Mouse (Mus musculus): Measurements from ENCODE around the gene Olfr122. TPM values are rescaled to one million over a fixed set of nuclear protein-coding genes. Genes with fewer than 3 reads are reported as not detected.

The Olfr122 gene
- total RNA-seq (2021) = not detected
- long read RNA-seq, experiment 1 = 0 reads
- long read RNA-seq, experiment 2 = 0 reads

DNA sequence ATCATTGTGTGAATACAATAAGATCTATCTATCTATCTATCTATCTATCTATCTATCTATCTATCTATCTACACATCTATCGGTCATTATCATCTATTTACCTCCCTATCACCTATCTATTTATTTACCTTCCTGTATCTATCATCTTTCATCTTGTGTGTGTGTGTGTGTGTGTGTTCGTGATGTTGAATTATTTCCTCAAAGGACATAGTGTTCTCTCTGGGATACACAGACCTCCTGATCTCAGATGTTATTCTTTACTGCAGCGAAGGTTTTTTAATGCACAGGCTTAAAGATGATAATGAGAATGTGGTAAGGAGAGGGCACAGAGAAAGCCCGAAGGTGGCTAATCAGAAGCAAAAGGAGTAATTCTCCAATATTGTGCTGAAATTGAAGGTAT lies at the start of gene Olfr122:
Gene Olfr122, plus strand, starts transcription at position 301 of the 400 bp plus-strand sequence.
- no peak for DNase-seq

GRCm38 (mm10) chr17:37721508-37721907 lies 46.9 kb upstream of the Olfr122 start, which contains the start of gene Olfr120:
Gene Olfr120, plus strand, starts transcription at chr17:37721808.
- DNase-seq = no peak

GRCm38 (mm10) chr17:37738070-37738469 lies 30.3 kb upstream of the Olfr122 start:
- no peak for DNase-seq

DNA sequence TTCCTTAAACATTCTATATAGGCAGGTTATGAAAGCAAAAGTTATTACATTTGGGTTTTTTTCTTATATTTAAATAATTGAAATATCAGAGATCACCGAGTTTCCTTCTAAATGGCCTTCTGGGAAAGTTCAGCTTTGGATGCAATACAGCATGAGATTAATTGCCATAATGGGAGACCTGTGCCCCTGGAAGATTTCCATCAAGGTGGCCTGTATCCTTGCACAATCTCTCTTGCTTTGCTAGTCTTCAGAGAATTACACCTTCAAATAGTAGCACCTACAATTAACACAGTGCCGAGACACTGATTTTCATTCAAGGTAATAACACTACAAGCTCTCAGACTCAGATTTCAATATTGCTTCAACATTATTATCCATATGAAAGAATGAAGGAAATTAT lies 24.8 kb downstream of the Olfr122 start, which contains the start of gene Olfr123:
Gene Olfr123, plus strand, starts transcription at position 301 of the 400 bp plus-strand sequence.
- DNase-seq = no peak

GRCm38 (mm10) chr17:37799588-37799987 lies 31.2 kb downstream of the Olfr122 start, which contains the start of gene Olfr124:
Gene Olfr124, plus strand, starts transcription at chr17:37799888.
- DNase-seq = no peak

Other genes with a start within 250 kb of the Olfr122 start
- not detected for gene Olfr112, start 199.2 kb upstream of the Olfr122 start, total RNA-seq (2021)
- gene Olfr113, start 190.9 kb upstream of the Olfr122 start, total RNA-seq (2021) = not detected
- not detected for gene Olfr114, start 175.9 kb upstream of the Olfr122 start, total RNA-seq (2021)
- under 1 TPM; 0.11 to 0.26 TPM for gene Olfr115, start 141.5 kb upstream of the Olfr122 start, total RNA-seq (2021)
- not detected for gene Olfr116, start 141.4 kb upstream of the Olfr122 start, total RNA-seq (2021)
- gene Olfr117, start 104.8 kb upstream of the Olfr122 start, total RNA-seq (2021) = not detected
- gene Olfr118, start 101.6 kb upstream of the Olfr122 start, total RNA-seq (2021) = not detected
- not detected for gene Olfr119, start 72.0 kb upstream of the Olfr122 start, total RNA-seq (2021)
- not detected for gene Olfr120, start 46.8 kb upstream of the Olfr122 start, total RNA-seq (2021)
- gene Olfr121, start 19.8 kb upstream of the Olfr122 start, total RNA-seq (2021) = not detected
- not detected for gene Olfr123, start 24.9 kb downstream of the Olfr122 start, total RNA-seq (2021)
- not detected for gene Olfr124, start 31.3 kb downstream of the Olfr122 start, total RNA-seq (2021)
- not detected for gene Olfr125, start 64.3 kb downstream of the Olfr122 start, total RNA-seq (2021)
- gene Olfr126, start 78.9 kb downstream of the Olfr122 start, total RNA-seq (2021) = not detected
- gene Olfr127, start 131.8 kb downstream of the Olfr122 start, total RNA-seq (2021) = not detected
- gene Olfr128, start 151.9 kb downstream of the Olfr122 start, total RNA-seq (2021) = not detected
- gene Olfr761, start 184.5 kb downstream of the Olfr122 start, total RNA-seq (2021) = not detected